ENCODE assay signal across 8 mouse cellular contexts in the genomic region with DNA sequence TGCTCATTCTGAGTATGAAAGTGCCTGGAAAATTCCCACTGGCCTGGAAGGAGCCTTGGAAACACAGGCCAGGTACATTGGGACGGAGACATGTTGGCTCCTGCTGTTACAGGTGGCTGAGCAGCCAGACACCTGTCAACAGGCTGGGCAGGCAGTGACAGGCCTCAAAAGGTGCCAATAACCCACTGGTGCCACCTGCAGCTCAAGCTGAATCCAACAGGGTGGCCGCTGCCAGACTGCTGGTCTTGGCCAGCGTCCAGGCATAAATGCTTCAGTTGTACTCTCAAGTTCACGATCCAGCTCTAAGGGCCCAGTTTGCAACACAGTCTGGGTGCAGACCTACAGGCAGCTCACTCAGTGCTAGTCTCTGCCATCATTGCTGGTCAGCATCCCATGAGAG. TPM values are rescaled to one million over a fixed set of nuclear protein-coding genes. Genes with fewer than 3 reads are reported as not detected.
DNase-seq lines count a peak whose midpoint lies in the region; ATAC-seq and TF ChIP-seq lines count a peak whose summit lies in the region.

No protein-coding gene starts in this region.

- ATAC-seq in forebrain, embryonic 13.5 days = peak; percentile 87
- ATAC-seq in midbrain, postnatal 0 days (ENCODE audit: low FRiP score) = peak; percentile 47; the same call in 1 of the 2 replicates
- ATAC-seq in erythroblast, adult 5-6 weeks (replicated peaks; ENCODE audit: low FRiP score, poor library complexity, severe bottlenecking) = no peak

- WGBS in forebrain, embryonic 13.5 days = 37% methylated on average over 4 of the region's 4 CpGs
- 56% methylated on average over 4 of the region's 4 CpGs for WGBS in midbrain, postnatal 0 days

- no peaks in the 10 kb centered on the region for H3K36me3 ChIP-seq in forebrain, embryonic 13.5 days (ENCODE audit: poor library complexity, severe bottlenecking)
- no peaks in the 10 kb centered on the region for H3K36me3 ChIP-seq in midbrain, postnatal 0 days (ENCODE audit: insufficient read depth, low read length)

- no peak overlapping the region for H3K4me2 ChIP-seq in forebrain, embryonic 13.5 days
- H3K4me2 ChIP-seq in midbrain, postnatal 0 days (ENCODE audit: low read depth, low read length, poor library complexity, severe bottlenecking) = no peak overlapping the region

- peak; percentile 33 to 46 for DNase-seq in left cerebral cortex, adult 2 months (ENCODE audit: extremely low spot score in 1 of 2, low spot score in 2 of 2)
- no peak for DNase-seq in left cerebral cortex, adult 9 months (ENCODE audit: low spot score in 2 of 2)
- DNase-seq in adrenal gland, adult 2 months = peak; percentile 85
- peak; percentile 89 for DNase-seq in heart, postnatal 10 days
- peak; percentile 55 for DNase-seq in layer of hippocampus, adult 9-11 months
- DNase-seq in midbrain, postnatal 0 days (ENCODE audit: low spot score) = peak; percentile 73

- H3K27me3 ChIP-seq in forebrain, embryonic 13.5 days = no peaks in the 10 kb centered on the region
- no peaks in the 10 kb centered on the region for H3K27me3 ChIP-seq in midbrain, postnatal 0 days (ENCODE audit: insufficient read depth, low read length)

- intact Hi-C loops in left cerebral cortex, adult 2 months (cut with DNase I) = no loop called here
- intact Hi-C loops in heart, postnatal 10 days (cut with DNase I) = no loop called here

- H3K27ac ChIP-seq in left cerebral cortex, adult 2 months = peak overlapping the region; percentile 48
- H3K27ac ChIP-seq in forebrain, embryonic 13.5 days = no peak overlapping the region
- no peak overlapping the region for H3K27ac ChIP-seq in midbrain, postnatal 0 days (ENCODE audit: low read depth, low read length)

- peak; percentile 44 for TF ChIP-seq CTCF in left cerebral cortex, adult 2 months (IDR thresholded peaks at IDR 0.05)
- peak; percentile 49 for TF ChIP-seq CTCF in midbrain, postnatal 0 days (IDR thresholded peaks at IDR 0.05)

- 0 out of 2 replicates have a peak, but pooled peaks cover under 1% of the 10 kb centered on the region for H3K9me3 ChIP-seq in forebrain, embryonic 13.5 days (replicated peaks)
- no peaks in the 10 kb centered on the region for H3K9me3 ChIP-seq in midbrain, postnatal 0 days (ENCODE audit: low read length)

- no peak overlapping the region for H3K9ac ChIP-seq in forebrain, embryonic 13.5 days
- no peak overlapping the region for H3K9ac ChIP-seq in midbrain, postnatal 0 days (replicated peaks; ENCODE audit: low read length, poor library complexity, severe bottlenecking)

- H3K4me3 ChIP-seq in left cerebral cortex, adult 2 months = no peak overlapping the region
- no peak overlapping the region for H3K4me3 ChIP-seq in forebrain, embryonic 13.5 days
- H3K4me3 ChIP-seq in midbrain, postnatal 0 days (ENCODE audit: low read depth, low read length) = no peak overlapping the region

- H3K4me1 ChIP-seq in forebrain, embryonic 13.5 days = peaks cover 22% of the 10 kb centered on the region
- H3K4me1 ChIP-seq in midbrain, postnatal 0 days (ENCODE audit: insufficient read depth, low read length) = 0 out of 2 replicates have a peak, but pooled peaks cover 2% of the 10 kb centered on the region

RNA-seq across cellular contexts. Expression of a gene that starts 10.7 kb away (rescaled TPM):
- total RNA-seq in left cerebral cortex, adult 2 months (2021) = 10 to 100 TPM; 29.8 to 29.9 TPM
- total RNA-seq in adrenal gland, adult 2 months (2021) = 10 to 100 TPM; 55.0 to 91.5 TPM
- polyA plus RNA-seq in adrenal gland, adult 2 months (2012; rRNA removed) = 34.0 and 36.4 TPM in 2 replicates
- 5.0 and 5.2 TPM in 2 replicates for polyA plus RNA-seq in forebrain, embryonic 13.5 days (2015; fragmentation: Nextera tagmentation; extraction: Ambion mirVana)
- total RNA-seq in heart, postnatal 10 days (2021) = 10 to 100 TPM; 20.0 to 23.4 TPM
- 23.3 and 24.2 TPM in 2 replicates for total RNA-seq in midbrain, postnatal 0 days (2014; rRNA removed)
- 24.0 and 25.4 TPM in 2 replicates for polyA plus RNA-seq in midbrain, postnatal 0 days (2015; fragmentation: Nextera tagmentation; extraction: Ambion mirVana)
- total RNA-seq in erythroblast, adult 5-6 weeks (2015; ENCODE audit: low replicate concordance) = 2.5 and 4.6 TPM in 2 replicates
- 3.6 TPM in 1 of 2 replicates, not detected in the other for total RNA-seq in erythroblast, adult 5-6 weeks (2017; ENCODE audit: low replicate concordance)

Comparison
In these comparisons a context has a peak if more than half of its experiments do, and no peak if none do; other contexts are left out.
1. DNase-seq: peak in left cerebral cortex, adult 2 months (2 of 2), adrenal gland, adult 2 months (single experiment), heart, postnatal 10 days (2 of 2), layer of hippocampus, adult 9-11 months (single experiment) and midbrain, postnatal 0 days (single experiment); none in left cerebral cortex, adult 9 months (0 of 2).